Mouse (Mus musculus) v-Abl transformed pro-B cells (cell line): Measurements from ENCODE around the gene Nisch.

ENCODE experiments used
- in situ Hi-C, 2 experiments: fragments of 400-800 bp; cut with MboI; formaldehyde crosslinking; loops; one replicate each; pipeline ENCODE4 v1.15.1; 2025; ENCODE audit not compliant: unreplicated experiment in 2 of 2

Nisch gene

DNA sequence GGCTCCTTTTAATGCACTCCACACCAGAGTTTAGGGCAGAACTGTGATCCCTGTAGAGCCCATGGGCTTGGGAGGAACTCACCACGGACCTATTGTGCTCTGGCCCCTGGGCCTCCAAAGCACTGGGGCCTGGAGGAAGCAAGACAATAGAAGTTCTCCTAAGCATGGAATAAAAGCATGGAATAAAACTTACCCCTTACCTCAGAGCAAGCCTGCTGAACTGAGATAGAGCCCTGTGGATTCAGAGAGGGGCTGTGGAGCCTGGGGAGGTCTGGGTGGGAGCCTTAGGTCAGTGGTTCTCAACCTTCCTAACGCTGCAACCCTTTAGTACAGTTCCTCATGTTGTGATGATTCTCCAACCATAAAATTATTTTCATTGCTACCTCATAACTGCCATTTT lies at the start of gene Nisch:
TSS of gene Nisch (minus strand) at position 101 of the 400 bp plus-strand sequence.
- in situ Hi-C loops: loop anchor here (5.0 to 25.0 kb wide), 3 partner anchors 110 to 870 kb away; partner anchors contain the start of genes Dph3 (in 1 of the 2) and Oxnad1 (in 1 of the 2)

DNA sequence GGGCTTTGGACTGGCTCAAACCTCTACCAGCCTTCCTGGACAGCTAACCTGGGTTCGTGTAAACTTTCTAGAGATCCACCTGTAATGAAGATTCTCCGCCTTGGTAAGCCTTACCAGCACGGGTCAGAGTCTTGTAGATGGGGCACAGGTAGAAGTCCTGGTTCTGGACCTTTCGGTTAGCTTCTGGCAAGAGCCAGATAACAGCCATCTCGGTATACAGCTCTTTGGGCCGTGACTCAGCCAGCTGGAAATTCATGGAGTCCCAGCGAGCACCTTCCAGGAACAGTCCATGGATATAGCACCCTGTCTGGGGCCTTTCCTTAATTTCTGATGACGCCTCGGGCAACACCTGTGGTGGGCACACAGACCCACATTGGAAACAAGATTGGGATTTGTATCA lies 44.2 kb upstream of the Nisch start:
- in situ Hi-C loops: no loop called here

DNA sequence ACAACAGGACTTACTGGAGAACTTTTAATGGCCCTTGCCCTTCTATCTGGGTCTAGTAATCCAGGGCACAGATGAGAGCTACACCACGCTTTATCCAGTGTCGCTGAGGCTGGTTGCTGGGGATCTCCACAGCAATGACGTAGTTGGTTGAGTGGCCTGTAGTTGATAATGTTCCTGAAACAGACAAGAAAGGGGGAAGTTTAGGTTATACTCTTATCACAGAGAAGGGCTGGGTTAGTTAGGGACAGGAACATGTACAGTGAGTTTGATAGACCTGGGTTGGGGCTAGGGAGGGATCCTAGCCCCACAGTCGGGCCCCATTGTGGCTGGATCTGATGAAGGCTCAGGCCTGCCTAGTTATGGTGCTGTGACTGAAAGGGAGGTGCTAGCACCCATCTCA lies 43.6 kb upstream of the Nisch start:
- in situ Hi-C loops: no loop called here

DNA sequence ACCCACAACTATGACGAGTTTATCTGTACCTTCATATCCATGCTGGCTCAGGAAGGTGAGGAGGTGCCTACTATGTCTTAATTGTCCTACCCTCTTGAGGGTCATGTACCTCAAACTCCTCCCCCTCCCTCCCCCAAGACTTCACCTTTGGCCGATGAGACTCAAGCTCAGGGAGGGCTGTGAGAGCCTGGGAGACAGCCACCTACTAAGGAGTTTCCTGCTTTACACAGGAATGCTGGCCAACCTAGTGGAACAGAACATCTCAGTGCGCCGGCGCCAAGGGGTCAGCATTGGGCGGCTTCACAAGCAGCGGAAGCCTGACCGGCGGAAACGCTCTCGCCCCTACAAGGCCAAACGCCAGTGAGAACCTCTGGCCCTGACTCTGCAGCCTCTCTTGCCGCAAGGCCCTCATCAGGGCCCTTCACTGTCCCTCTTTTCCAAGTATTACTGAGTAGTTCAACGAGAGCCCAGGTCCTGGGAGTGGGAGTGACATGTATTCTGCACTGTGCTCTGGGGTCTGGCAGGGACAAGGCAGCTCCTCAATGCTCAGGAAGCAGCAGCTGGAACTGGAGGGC lies 41.8 kb upstream of the Nisch start:
- in situ Hi-C loops: no loop called here

DNA sequence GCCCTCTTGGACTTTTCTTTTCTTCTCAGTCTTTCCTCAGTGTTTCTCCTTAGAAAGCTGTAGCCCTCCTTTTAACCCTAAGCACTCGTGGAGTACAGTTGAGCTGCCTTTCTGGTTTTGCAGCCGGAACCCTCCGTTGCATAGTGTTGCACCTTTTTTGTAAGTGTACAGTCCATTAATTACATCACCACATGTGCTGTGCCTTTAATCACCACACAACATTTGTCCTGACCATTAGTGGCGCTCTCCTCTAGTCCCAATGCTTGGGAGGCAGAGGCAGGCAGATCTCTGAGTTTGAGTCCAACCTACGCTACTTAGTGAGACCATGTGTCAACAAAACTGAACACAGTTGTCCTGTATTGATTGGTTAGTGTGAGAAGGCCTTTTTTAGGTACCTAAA lies 35.3 kb upstream of the Nisch start:
- in situ Hi-C loops: no loop called here

DNA sequence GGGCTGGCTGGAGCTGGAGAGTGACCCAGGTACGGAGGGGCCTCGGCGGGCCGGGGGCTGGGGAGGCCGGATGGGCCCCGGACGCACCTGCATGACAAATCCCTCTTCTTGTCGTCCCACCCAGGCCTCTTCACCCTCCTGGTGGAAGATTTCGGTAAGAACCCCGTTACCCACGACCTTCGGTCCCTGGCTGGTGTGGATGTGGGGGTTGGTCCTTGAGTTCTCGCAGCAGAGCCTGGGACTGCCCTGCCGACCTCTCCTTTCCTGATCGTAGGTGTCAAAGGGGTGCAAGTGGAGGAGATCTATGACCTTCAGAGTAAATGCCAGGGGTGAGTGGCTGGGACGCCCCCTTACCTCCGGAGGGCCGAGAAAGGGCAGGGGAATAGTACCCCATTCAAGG lies 34.9 kb upstream of the Nisch start:
- in situ Hi-C loops: no loop called here

DNA sequence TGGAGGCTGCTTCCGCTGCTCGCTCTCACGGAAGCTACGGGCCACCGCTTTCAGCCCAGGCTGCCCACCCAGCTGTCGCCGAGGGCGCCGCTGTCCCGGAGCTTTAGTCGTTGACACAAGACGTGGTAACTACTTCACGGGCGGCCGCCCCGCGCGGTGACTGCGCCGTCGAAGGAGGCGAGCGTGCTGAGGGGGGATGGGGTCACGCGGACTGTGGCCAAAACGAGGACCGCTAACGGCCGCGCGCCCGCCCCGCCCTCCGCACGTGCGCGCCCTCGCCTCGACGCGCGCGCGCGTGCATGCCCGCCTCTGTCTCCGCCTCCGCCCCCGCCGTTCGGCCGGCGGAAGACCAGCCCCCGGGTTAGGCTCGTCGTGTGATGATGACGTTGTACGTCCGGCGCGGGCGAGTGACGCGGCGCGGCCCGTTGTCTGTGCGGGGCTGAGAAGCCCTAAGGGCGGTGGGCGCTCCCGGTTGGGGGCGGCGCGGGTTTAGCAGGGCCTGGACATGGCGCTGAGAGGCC lies 34.4 kb upstream of the Nisch start, which contains the start of the genes Phf7 and Bap1:
TSS of gene Phf7 (minus strand) at position 234 of the 521 bp plus-strand sequence.
TSS of gene Bap1 (plus strand) at position 367 of the 521 bp plus-strand sequence.
- in situ Hi-C loops: no loop called here

DNA sequence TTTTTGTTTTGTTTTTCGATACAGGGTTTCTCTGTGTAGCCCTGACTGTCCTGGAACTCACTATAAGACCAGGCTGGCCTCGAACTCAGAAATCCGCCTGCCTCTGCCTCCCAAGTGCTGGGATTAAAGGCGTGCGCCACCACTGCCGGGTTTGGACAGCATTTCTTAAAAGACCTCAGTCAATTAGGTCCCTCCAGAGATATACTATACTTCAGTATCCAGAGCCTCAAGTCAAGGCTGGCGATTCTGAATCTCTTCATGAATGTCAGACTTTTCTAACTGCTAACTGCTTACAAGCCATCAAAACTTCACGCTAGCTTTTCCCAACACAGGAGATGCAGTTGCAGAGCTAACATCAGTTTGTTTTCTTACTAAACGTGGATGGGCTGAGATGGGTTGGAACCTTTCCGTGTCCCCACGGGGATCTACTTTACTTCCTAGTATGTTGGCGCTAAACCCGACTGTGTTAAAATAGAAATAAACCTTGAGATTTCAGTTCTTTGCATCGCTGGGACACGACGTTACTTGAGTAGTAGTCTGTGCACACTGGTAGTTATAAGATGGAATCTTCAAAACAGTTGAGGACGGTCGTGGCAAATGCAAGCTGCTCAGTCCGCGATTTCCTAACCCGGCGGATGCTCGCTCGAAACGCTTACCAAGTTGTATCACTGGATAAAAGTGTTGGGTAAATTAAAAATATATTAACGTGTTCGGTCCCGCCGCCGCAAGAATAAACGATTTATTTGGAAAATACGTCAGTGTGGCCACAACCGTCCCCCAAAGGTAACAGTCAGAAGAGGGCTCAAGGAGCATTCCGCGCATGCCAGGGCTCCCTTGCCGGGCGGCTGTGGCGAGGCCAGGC lies 33.7 kb upstream of the Nisch start:
- in situ Hi-C loops: no loop called here

DNA sequence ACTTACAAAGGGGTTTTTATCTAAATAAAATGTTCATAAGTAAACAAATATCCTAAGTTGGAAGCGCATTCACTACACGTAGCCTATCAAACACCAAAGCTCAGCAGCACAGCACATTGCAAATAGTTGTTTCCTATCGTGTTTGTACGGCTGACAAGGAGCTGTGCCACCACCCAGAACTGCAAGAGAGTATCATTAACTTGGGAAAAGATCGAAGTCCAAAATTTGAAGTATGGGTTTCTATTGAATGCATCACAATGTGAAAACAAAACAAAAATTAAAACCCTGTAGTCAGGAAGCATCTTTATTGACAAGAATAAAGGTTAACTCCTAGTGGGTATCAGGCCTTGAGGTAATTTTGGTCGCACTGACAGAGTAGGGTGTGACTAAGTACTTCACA lies 31.6 kb upstream of the Nisch start:
- in situ Hi-C loops: loop anchor here in 1 of 2 experiments (5.0 kb wide), 1 partner anchor 36 kb away; no protein-coding TSS in a partner anchor

DNA sequence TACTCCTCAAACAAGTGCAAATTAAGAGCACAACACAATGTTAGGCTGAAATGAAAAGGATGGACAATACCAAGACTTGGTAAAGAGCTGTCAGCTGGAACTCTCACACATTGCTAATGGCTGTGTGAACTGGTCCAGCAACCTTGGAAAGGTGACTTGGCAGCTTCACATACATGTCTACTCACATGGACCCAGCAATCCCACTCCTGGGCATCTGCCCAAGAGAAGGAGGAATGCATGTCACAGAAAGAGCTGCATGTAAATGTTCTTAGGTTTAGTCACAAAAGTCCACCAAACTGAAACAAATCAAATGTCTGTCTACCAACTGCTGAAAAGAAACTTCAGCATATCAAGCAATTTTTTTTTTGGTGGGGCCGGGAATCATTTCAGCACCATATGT lies 29.2 kb upstream of the Nisch start:
- in situ Hi-C loops: loop anchor here in 1 of 2 experiments (5.0 kb wide), 1 partner anchor 34 kb away; no protein-coding TSS in a partner anchor

DNA sequence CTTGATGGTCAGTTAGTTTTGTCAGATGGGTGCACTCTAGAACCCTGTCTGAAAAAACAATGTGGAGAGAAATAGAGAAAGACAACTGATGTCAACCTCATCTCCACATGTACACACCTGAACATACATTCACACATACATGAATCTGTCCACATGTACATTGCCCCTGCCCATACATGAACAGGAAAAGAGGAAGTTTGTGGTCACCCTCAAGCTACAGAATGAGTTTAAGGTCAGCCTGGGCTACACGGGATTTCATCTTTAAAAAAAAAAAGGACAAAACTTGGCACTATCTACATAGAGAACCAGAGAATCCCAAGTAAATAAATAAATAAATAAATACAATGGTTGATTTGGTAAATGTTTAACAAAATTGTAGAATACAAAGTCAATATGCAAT lies 28.0 kb upstream of the Nisch start:
- in situ Hi-C loops: loop anchor here (5.0 kb wide), 2 partner anchors 32 to 37 kb away; partner anchors contain the start of gene Tnnc1 (in 1 of the 2)

DNA sequence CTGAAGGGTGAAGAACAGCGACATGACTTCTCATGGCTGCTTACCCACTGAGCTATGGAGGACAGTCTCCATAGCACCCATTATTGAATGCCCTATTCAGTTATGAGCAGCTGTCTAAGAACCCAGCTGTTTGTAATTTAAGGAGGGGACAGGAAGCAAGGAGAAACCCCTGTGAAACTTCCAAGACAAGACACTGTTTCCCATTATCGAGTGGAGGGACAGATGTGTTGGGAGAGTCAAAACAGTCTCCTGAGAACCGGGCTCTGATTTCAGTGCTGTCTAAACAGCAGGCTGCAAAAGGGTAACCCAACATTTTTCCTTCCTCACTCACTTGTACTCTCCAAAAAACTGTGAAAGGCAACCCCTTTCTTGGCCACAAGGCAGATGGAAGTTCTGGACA lies 23.8 kb upstream of the Nisch start:
- in situ Hi-C loops: loop anchor here in 1 of 2 experiments (5.0 kb wide), 1 partner anchor 33 kb away; the partner anchor contains the start of gene Tnnc1

DNA sequence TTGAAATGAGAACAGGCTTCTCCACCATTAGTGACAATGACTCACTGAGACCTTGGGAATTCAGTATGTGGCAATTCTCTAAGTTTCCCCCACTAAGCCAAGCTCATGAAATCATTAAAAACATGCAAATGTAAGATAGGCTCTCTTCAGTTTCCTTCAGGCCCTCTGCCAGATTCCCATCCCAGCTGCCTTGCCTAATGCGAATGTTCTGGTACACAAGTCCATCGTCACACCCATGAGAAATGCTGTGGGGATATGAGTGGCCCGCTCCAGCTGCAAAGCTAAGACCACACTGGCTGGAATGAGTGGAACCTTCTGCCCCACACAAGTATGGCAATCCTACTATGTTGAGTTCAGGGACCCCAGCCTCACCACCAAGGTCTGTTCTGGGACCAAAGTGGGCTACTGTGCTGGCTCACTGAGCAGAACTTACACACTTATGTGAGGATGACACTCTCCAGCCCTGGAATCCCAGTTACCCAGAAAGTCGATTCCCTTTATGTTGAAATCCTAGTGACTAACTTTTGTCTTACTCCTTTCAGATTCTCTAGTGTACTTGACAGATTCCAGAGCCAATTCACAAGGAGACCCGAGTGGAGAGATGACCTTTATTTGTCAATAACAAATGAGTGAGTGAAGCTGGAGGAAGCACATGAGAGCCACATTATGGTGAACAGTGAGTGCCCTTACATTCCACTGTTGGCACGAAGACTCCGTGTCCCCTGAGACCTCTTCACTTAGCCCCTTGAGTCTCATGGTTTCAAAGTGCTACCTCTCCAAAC lies 20.5 kb upstream of the Nisch start:
- in situ Hi-C loops: no loop called here

DNA sequence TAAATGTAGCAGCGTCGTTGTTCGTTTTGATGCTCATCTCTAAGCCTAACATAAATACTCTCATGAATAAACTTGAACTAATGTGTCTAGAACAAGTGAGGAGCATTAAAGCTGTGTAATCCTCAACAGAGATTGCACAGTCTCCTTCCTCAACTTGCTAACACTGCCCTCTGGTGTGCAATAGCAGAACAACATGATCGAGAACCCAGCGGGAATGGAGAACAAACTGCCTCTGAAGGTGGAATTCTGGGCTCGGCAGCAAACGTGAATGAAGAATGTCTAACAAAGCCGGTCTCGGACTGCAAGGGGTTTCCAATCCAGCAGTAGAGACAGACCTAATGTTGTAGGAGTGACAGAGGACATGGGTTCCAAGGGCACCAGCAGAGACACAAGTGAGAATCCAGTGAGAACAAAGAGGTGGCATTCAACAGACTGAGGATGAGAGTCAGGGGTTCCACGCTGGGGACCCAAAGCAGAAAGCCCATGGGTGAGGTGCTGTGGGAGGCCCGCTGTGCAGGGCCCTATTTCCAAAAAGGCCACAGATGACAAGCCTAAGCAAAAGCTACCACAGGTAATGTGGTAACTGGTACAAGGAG lies 17.3 kb upstream of the Nisch start:
- in situ Hi-C loops: no loop called here

DNA sequence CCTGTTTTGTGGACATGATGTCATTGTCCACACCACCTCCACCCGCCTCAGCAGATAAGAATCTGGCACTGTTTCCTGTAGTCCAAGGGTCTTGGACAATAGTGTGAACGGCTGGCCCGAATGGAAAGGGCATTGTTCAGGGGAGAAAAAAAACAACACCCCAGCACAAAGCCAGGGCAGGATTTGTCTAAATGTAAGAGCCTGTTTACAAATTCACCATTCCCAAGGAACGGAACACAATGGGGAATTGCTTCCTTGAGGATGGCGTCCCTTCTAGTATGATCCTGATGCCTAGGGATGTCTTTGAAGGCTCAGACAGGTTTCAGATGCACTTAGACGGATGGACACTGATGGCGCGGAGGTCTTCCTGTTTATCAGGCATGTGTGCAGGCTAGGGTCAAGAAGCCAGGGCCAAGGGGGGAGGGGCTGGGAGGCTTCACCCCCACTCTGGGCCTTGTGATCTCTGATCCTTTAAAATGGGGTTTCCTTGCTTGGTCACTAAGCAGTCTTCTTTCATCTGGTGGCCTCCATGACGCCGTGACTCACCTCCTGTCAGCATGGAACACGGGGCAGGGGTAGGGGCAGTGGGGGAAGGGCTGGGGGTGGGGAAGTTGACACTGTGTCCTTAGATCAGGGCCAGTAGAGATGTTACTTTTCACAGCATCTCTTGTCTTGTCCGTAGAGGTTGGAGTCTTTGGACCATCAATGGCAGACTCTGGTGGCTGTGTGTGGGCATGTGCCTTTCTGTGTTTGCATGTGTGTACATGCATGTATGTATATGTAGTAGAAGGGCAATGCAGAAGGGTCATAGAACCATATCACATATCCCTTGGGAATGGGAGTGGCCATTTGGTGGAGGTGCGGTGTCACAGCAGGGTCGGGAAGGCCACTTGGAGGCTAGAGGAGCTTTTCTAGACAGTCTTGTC lies 16.6 kb upstream of the Nisch start:
- in situ Hi-C loops: no loop called here

DNA sequence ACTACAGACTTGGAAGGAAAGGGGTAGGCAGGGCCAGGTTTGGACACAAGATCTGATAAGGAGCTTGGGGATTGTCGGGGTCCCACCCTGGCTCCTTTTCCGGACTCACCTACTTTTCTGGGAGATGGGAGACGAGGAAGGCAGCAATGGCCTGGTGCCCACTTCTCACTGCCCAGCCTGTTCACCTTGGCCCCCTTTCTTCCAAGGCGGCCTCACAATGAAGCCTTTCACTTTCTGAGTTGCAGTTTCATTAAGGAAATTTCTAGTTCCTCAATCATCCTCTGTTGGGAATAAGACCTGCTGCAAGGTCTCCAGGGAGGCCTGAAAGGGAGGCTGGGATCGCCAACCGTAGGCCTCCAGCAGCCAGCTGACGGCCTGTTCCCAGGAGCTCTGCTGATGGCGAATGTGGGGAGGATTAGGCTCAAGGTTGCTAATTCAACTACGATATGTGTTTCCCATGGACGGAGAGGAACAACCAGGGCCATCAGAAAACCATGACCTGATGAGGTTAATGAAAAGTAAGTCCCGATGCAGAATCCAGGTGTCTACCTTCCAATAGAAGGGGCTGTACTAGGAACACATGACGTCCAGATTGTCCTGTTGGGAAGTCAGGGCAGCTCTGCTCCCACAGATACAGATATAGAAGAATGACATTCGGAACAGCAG lies 15.8 kb upstream of the Nisch start:
- in situ Hi-C loops: no loop called here

DNA sequence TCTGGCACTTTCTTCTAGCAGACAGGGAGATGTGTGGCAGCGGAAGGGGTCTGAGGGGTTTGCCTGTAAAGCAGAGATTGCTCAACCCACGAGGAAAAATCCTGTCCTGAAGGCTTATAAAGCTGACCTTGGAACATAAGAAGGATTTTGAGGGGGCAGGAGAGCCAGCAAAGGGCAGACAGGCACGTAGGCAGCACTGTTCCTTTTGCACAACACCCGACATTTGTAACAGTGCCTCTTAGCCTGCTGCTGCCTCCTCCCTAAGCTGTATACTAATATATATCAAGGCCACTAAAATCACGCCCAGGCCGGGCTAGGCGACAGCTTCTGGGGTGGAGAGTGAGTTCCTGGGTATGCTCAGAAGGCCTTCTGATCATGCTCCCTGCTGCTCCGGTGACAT lies 13.7 kb upstream of the Nisch start:
- in situ Hi-C loops: no loop called here

DNA sequence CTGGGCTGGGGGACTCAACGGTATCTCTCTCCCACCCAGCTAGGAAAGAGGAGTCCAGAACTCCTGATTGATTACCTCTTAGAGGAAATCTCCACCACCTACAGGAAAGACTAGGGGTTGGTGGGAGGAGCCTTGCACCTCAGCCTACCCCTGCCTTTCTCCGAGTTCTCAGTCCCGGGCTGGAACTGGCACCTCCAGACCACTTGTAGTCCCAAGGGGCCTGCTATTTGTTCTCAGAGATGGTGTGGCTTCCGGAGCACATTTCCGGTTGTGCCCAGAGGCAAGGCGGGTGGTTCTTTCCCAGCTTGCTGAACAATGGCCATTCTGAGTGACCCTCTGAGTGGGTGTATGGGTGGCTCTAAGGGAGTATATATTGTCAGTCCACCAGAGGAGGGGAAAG lies 11.5 kb upstream of the Nisch start:
- in situ Hi-C loops: no loop called here

DNA sequence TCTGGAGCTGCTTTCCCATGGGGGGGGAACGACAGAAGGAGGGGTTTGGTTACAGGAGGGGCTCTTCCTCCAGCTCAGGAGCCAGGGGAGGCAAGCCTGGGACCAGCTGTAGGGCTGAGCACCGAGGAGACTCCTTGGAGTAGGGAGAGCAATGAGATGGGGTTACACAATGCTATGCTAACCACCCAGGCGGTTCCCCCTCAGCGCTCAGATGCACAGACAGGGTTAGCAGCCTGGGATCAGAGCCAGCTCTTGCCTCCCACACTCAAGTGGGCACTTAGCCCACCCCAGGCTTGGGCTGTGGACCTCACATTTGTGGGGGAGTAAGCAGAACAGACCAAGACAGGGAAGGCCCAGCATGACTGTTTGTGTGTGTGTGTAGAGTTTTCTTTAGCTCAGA lies 10.2 kb upstream of the Nisch start:
- in situ Hi-C loops: no loop called here
